Mouse (Mus musculus): ENCODE results near the gene Cab39l.
"Not testable (repeated sequence)": the region's sequence is repeated elsewhere in the genome, so short reads cannot be mapped to it uniquely, and the experiment has no call there.

Cab39l gene

DNA sequence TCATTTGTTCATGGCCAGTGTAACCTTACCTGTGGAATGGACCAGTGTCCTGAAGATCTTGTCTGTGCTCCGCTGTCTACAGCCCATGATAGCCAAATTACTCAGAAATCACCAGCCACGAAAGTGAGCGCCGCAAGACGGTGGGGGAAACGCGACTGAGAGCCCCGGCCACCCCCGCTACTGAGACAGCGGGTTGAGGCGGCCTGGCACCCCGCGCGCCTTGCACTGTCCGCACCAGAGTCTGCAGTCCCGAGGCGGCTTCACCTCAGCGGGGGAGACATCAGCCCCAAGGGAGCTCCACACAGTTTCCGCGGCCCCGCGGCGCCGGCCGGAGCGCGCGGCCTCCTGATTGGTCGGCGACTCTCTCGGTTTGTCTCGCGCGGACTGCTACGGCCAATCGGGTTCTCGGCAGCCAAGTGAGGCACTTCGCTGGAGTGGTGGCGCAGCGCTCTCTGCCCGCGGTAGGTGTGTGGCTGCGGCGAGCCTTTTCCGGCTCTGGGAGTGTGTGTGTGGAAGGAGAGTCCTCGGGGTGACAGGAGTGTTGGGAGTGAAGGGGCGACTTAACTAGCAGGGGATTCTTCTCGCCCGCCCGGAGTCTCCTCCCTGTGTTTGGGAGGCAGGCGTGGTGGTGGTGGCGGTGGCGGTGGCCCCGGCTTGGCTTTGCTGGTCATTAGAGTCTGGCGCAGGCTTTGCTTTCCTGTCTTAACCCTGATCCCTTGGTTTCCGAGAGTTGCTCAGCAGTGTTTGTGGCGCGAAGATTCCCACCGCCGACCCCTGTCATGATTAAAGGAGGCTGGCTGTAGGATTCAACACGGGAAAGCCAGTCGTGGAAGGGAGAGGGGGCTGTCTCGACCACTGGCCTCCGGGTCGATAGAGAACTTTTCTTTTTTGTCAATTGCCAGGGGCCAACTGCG is at the start of gene Cab39l, which contains the start of gene Setdb2:
Gene Cab39l (plus strand): TSS at position 415 of the 914 bp plus-strand sequence.
Gene Setdb2 (minus strand): TSS at position 327 of the 914 bp plus-strand sequence.
- DNase-seq = peak; percentile 97

DNA sequence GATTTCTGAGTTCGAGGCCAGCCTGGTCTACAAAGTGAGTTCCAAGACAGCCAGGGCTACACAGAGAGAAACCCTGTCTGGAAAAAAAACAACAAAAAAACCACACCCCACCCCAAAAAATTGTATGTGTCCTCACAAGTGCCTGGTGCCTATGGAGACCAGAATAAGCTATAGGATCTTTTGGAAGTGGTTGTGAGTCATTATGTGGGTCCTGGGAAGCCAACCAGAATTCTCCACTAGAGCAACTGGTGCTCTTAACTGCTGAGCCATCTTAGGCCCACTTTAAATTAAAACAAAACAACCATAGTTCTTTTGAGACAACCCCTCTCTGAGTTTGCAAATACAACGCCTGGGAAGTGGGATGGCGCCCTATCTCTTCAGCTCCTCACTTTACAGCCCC is 45.5 kb upstream of the Cab39l start, which contains the start of gene Phf11c:
Gene Phf11c (minus strand): TSS at position 101 of the 400 bp plus-strand sequence.
- DNase-seq = no peak

DNA sequence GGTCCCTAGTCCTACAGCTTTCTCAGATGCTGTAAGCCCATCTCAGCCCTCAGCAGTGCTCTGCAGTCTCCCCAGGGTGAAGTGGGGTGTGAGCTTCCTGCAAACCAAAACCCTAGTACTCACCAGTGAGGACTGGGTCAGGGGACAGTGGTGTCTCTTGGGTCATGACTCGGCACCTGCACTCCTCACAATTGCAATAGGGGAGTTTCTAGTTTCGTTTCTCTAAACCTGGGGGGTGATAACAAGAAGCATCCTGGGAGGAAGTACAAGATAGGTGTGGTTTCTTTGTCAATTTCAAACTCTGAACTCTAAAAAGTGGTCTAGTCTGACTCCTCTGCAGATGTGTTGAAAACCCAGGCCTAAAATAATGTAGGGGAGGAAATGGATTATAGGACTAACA is 43.8 kb upstream of the Cab39l start:
- peak; percentile 46 for DNase-seq

DNA sequence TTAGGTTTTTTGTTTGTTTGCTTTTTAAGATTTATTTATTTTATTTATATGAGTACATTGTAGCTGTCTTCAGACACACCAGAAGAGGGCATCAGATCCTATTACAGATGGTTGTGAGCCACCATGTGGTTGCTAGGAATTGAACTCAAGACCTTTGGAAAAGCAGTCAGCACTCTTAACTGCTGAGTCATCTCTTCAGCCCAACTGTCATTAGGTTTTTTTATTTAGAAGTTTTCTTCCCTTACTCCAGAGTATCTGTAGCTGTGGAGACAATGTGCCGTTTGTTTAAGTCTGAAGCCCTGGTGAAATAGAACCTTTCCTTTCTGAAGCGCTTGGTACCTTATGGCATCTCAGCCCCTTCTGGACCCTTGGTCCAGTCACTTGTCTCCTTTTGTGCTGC is 25.8 kb upstream of the Cab39l start:
- not testable (repeated sequence) for DNase-seq

DNA sequence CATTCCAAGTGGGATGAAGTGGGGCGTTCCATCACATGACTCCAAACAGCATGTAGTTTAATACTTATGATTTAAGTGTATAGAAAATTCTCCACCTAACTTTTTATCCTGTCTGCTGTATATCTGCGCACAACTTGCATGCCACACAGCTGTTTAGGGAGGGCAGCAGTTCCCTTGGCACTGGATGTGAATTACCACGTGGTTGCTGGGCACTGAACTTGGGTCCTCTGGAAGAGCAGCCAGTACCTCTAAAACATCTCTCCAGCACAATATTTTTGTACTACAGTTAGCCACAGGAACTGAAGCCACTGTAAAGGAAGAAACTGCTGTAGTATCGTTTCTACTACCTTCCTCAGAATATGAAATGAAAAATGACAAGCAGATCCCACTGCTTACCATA is 22.6 kb upstream of the Cab39l start:
- no peak for DNase-seq

DNA sequence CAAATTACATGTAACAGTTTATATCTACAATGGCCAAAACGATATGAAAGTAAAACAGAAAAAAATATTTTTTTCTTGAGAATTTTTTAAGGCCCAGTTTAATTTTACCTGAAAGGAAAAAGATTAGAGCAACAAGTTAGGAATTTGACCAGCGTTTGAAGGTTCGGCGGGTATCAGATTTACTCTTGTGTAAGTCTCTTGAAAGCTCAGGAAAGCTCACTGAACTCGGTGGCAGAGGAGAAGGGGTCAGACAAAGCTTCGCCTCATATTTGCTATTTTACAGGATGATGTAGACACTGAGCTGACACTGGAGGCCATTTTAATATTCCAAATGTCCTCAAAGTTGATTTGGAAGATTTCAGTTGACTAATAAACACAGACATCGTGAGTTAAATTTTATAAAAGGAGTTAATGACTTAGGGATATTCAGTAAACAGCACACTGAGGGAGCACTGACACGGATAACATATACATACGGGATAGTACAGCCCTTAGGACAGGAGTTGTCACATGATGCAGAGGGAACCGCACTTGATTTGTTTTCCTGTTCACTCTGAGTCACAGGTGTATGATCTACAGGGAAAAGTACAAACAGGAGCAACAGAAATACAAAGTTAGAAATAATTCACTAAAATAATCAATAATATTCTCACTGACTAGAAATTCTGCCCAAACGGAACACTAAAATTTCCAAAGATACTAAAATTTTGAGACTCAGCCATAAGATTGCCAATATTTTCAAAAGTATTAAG is 17.7 kb upstream of the Cab39l start:
- no peak for DNase-seq

DNA sequence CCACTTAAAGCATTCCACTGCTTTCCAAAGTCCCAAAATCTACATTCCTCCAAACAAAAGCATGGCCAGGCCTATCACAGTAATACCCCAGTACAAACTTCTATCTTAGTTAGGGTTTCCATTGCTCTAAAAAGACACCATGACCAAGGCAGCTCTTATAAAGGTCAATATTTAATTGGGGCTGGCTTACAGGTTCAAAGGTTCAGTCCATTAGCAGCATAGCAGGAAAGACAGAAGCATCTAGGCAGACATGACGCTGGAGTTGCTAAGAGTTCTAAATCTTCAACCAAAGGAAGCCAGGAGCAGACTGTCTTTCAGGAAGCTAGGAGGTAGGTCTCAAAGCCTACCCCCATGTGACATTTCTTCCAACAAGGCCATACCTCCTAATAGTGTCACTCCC is 10.2 kb upstream of the Cab39l start:
- DNase-seq = no peak

DNA sequence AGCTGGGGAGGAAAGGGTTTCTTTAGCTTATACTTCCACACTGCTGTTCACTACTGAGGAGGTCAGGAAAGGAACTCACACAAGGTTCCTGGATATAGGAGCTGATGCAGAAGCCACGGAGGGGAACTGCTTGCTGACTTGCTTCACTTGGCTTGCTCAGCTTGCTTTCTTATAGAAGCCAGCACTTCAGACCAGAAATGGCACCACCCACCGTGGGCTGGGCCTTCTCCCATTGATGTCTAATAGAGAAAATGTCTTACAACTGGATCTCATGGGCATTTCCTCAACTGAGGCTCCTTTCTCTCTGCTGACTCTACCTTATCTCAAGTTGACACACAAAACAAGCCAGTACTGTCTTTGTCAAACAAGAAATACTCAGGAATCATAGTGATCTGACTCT is 6.9 kb upstream of the Cab39l start:
- no peak for DNase-seq

DNA sequence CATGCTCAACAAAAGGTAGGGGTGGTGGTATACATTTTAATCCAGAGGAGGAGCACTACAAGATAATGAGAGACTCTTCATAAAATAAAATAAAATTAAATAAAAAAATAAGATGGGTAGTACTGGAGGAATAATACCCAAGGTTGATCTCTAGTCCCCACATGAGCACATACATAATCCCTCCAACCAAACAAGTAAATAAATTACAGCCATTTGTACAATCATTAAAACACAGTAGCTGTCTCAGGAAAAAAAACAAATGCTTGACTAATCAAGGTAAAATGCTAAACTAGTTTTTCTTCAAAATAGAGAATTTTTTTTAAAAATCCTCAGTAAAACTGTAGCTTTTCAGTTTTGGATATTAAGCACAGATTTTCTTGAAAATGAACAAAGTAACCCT is 5.6 kb upstream of the Cab39l start:
- no peak for DNase-seq

DNA sequence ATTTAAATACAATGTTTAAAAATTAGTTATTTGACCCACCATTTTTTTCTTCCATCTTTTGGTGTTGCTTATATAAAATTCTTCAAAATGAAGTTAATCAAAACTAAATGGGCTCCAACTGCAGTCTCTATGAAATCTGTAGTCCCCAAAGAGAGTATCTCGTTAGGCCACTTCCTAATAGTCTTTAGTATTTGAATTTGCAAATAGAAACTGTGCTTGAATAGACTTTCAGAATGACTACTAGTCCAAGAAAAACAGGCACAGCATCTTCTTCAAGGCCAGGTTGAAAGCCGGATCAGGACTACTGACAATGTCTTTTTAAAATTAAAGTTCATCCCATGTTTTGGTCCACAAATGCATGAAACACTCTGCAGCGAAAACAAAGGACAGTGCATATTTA is 3.4 kb upstream of the Cab39l start:
- no peak for DNase-seq

DNA sequence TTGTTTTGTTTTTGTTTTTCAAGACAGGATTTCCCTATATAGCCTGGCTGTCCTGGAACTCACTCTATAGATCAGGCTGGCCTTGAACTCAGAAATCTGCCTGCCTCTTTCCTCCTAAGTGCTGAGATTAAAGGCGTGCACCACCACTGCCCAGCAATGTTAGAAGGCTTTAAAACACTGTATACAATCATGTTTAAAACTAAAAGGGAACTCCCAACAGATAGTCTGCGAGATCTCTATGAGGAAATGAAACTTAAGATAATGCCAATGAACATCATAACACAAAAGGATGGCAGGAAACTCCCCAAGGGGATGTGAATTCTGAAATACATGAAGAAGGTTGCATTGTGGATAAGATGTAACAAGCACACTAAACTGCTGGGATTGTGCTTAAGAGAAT is 2.3 kb upstream of the Cab39l start:
- DNase-seq = no peak

DNA sequence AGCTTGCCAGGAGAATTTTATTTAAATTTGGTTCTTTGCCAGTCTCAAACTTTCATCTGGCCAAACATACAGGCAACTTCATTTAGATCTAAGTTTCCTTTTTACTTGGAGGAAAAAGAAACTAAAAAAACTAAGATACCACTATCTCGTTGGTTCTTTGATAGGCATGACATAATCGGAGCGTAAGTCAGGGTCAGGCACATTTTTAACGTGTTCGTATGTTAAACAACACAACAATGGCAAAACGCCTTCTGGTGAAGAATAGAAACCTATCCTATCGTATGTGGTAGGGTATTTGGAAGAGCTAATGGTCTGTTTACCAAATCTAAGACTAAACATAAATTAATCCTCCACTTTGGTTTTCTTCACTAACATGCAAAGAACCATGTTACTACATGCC is 733 bp upstream of the Cab39l start:
- no peak for DNase-seq

DNA sequence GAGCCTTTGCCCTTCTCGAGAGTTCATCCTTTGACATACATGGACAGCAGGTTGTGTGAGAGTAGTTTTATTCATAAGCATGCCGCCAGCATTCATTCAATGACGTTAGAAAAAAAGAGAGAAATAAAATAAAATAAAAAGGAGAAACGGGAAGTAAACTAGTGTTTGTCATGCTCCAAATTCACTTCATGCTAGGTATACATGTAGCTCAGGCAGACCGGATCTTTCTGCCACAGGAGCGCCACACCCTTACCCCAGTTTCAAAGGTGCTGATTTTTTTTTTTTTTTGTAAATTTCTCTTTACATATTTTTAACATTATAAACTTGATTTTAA is 667 bp downstream of the Cab39l start:
- DNase-seq = peak; percentile 11

DNA sequence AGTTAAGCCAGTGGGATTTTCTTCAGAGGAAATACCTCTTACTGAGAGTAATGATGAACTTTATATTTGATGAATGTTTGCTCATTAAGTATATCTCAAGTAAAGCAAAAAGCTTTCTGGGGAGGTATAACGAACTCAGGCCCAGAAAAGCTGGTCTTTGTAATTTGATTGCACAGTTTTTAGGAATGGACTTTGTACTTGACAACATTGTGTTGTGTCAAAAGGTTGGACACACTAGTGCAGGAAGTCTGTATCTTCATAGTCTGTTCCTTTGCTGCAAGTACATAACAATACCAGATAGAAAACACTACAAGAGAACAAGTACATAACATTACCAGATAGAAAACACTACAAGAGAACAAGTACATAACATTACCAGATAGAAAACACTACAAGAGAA is 4.6 kb downstream of the Cab39l start:
- DNase-seq = no peak

DNA sequence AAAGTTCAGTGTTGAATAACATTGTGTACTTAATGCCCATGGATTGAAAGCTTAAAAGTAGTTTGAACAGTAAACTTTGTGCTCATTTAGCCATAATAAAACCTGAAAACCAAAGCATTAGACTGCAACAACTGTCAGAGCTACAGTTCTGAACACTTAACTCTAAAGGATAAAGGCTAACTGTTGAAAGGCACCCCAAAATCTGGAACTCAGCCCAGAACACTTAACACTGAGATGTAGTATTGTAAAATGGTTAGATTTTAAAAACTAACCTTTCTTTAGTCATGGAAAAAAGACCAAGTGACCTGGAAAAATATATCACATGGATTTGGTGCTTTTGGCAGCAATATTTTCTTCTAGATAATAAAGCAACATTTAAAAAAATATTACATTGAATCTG is 7.2 kb downstream of the Cab39l start:
- no peak for DNase-seq

DNA sequence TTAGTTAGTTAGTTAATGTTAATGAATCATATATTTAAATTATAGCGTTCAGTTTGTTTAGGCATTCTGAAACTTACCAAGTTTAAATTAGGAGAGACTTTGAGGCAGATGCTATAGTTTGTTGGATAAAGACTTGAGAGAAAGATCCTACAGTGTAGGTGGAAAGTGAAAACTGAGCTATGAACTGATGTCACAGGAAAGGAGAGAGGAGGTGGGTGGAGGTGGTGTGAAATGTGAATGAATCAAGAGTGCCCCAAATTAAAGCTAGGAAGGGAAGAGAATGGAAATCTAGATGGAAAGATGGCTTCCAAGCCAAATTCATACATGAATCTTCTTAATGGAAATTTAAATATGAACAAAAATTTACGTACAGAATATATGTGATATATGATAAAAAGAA is 25.7 kb downstream of the Cab39l start:
- no peak for DNase-seq

DNA sequence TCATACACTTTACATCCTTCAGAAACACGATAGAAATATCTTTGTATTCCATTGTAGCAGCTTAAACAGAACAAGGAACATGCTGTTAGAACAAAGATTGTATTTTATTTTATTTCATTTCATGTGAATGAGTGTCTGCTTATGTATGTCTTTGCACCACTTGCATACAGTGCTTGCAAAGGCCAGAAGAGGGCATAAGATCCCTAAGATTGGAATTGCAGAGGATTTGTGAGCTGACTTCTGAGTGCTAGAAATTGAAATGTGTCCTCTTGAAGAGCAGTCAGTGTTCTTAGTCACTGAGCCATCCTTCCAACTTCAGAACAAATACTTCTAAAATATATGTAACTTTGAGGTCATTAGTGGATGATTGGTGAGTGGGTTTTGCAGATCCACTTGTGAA is 27.0 kb downstream of the Cab39l start:
- no peak for DNase-seq

DNA sequence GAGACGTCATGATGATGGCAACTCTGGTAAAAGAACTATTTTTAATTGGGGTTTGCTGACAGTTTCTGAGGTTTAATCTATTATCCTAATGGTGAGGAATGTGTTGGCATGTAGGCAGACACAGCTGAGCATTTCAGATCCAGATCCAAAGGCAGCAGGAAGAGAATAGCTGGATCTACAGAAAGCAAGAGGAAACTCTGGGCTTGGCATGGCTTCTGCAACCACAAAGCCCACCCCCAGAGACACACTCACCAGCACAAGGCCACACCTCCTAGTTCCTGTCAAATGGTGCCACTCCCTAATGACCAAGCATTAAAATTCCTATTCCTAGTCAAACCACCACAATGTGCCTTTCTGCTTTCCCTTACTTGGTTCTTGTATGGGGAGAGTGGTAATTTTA is 30.0 kb downstream of the Cab39l start:
- DNase-seq = no peak

DNA sequence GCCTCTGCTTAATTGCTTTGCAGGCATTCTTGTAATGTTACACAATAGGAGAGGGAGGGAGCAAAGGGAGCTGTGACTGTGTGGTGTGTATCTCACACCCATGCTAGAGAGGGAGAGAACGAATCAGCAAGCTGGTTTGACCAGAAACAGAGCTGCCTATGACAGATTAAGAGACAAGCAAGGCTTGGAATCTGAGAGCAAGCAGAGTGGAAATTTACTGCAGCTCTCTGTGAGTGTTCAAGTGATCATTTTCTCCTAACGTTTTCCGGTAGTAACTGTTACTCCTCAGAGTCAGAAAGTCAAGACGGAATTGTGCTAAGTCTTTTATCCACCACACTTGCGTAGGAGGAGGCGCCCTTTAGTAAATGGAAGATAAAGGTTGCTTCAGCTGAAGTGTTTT is 37.9 kb downstream of the Cab39l start:
- no peak for DNase-seq

DNA sequence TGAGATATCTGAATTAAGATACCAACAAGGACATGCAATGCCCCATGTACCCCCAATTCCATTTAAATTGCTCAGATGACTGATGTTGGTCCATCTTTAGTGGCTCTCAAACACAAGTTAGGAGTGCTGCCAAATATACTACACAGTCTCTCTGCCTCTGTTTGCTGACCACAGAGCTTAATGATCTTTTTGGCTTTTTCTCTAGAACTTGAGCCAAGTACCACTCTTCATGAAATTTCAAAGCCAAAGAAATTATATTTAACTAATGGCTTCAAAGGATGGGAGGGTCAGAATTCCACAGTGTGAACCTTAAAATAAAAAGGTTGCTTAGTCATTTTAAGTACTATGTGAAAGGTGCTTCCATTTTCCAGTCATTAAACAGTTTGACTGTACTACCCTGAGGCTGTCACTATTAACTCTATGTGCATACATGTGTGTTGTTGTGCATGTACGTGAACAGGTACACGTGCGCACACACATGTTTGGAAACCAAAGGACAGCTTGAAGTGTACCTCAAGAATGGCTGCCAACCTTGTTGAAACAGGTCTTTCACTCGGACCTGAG is 44.6 kb downstream of the Cab39l start:
- DNase-seq = no peak

DNA sequence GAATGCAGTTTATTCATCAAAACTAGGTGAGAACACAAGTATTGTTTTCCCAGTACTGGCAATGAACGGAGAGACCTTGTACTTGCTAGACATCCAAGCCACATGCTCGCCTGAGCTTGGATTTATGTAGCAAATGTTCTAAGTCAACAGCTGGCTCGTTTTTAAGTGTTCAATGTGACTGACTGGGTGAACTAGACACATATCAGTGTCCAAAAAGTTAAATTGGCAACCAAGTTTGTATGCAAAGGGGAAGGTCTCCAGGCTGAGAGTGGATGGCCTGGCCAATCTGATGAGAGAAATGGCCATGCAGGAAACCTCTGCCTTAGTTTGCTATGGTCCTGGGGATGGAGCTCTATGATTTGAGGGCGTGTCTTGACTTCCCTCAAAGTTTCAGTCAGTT is 51.6 kb downstream of the Cab39l start:
- no peak for DNase-seq

DNA sequence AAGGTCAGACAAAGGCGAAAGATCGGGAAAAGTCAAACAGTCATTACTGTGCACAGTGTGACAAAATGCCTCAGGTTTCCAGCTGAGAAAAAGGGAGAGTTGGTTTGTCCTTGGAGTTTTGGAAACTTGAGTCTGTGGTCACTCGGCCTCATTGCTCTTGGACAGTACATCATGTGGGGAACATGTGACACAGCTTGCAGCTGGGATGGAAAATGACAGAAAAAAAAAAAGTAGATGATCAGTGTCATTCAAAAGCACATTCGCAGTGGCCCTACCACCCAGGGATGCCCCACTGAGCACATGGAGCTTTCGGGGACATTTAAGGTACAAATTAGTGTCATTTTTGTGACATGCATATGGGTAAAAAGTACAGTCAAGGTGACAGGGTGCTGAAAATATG is 57.2 kb downstream of the Cab39l start:
- DNase-seq = no peak

DNA sequence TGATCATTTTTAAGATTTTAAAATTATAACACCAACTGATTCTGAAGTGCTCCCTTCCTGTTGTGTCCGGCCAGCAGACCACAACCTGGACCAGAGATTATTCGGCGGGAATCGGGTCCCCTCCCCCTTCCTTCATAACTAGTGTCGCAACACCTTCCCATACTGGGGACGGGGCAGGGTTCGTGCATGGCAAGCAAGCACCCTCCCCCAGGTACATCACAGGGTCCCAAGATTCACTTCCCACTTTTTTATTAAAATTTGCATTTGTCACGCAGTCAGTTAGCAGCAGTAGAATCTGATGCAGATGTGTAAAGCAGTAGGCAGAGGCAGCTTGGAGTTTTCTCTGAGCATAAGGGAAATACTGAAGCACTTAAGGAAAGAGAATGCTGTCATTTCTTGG is 64.1 kb downstream of the Cab39l start:
- no peak for DNase-seq

DNA sequence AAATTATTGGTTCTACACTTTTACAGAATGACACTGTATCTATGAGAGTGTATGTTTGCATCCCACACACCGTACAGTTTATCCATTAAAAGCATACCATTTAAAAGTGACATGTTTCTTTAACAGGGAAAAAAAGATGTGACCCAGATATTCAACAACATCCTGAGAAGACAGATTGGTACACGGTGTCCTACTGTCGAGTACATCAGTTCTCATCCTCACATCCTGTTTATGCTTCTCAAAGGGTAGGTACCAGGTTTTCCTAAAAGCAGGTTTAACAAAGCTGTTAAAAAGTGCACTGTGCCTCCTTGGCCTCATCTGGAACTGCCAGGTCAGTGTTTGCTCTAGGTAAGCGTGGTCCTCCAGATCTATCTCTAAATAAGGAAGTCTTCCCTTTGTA is 65.4 kb downstream of the Cab39l start:
- DNase-seq = no peak

Measured in thymus, postnatal 25 days (tissue).